Mouse (Mus musculus): ENCODE results near the gene Carhsp1. TPM values are rescaled to one million over a fixed set of nuclear protein-coding genes. Genes with fewer than 3 reads are reported as not detected.

The Carhsp1 gene
- polyA plus RNA-seq, 1 experiment = 56.1 TPM

DNA sequence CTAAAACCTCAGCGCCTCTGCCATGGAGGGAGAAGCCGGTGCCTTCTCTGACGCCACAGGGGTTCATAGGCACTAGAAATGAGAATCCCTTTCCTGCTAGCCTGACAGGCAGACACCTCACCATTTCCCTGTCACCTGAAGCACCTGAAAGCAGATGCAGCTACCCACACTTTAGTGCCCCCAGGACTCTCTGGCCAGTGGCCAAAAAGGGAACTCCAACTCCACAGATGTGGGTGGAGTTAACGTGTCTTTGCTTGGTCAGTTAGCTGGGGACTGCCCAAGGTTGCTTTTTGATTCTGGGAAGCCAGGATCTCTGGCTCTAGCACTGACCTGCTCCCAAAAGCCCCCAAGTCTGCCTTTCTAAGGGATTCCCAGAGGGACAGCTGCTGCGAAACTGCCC lies 2.5 kb downstream of the Carhsp1 start:
- DNase-seq = no peak

DNA sequence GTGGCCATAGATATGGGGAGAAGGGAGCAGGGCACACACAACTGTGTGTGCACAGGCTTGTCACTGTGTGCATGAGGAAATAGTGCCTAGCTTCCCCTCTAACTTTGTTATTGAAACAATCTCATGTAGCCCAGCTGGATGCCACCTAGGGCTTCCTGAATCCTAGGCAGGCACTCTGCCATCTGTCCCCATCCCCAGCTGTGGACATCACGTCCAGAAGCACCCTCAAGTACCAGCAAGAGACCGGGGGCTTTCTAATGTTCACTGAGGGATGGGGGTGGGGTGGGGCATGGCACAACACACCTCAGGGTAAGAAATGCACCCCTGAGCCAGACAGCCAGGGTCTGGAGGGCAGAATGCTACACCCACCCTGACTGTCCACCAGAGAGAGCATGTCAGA lies 3.6 kb downstream of the Carhsp1 start:
- 89% methylated on average over 2 of the region's 2 CpGs for WGBS
- TF ChIP-seq POLR2A (IDR thresholded peaks at IDR 0.05; ENCODE audit: low read depth, low read length) (no peak), CTCF (conservative IDR thresholded peaks at IDR 0.05; ENCODE audit: insufficient read depth, insufficient read length, low read depth, low read length) (no peak)
- H3K4me3 ChIP-seq (ENCODE audit: insufficient read depth, low read depth, low read length) = no peak overlapping the region
- peaks cover 17% of the 10 kb centered on the region for H3K4me1 ChIP-seq (ENCODE audit: control insufficient read depth, insufficient read depth, low read length)
- no peak for DNase-seq
- H3K36me3 ChIP-seq (ENCODE audit: control insufficient read depth, insufficient read depth, low read length) = no peaks in the 10 kb centered on the region
- H3K27ac ChIP-seq (ENCODE audit: insufficient read depth, low read depth, low read length) = no peak overlapping the region
- H3K27me3 ChIP-seq (replicated peaks; ENCODE audit: control insufficient read depth, insufficient read depth, low read length) = no peaks in the 10 kb centered on the region

More for the DNA sequence above, 2.5 kb downstream of the Carhsp1 start:
- 61% methylated on average over 5 of the region's 5 CpGs for WGBS
- no peak for TF ChIP-seq POLR2A (IDR thresholded peaks at IDR 0.05; ENCODE audit: low read depth, low read length)
- no peak for TF ChIP-seq CTCF (conservative IDR thresholded peaks at IDR 0.05; ENCODE audit: insufficient read depth, insufficient read length, low read depth, low read length)
- H3K27me3 ChIP-seq (replicated peaks; ENCODE audit: control insufficient read depth, insufficient read depth, low read length) = no peaks in the 10 kb centered on the region
- no peaks in the 10 kb centered on the region for H3K36me3 ChIP-seq (ENCODE audit: control insufficient read depth, insufficient read depth, low read length)
- H3K4me3 ChIP-seq (ENCODE audit: insufficient read depth, low read depth, low read length) = no peak overlapping the region
- no peak overlapping the region for H3K27ac ChIP-seq (ENCODE audit: insufficient read depth, low read depth, low read length)
- H3K4me1 ChIP-seq (ENCODE audit: control insufficient read depth, insufficient read depth, low read length) = peaks cover 13% of the 10 kb centered on the region

DNA sequence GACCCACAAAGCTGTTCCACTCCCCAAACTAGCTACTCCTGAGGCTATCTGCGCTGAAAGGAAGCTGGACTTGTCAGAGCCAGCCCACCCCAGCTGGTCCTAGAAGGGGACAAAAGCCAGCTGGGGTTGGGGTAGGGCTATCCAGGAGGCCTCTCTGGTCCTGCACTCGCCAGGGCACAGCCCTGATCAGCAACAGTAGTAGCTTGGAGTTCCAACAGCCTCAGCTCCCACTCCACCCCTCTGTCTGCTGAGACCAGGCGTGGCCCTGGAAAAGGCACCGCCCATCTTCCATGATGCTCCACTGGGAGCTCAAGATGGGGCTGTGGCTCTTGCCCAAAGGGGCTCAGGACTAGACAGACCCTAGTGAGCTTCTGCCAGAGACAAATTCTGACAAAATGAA lies 4.1 kb downstream of the Carhsp1 start:
- Histone ChIP-seq H3K27me3 (replicated peaks; ENCODE audit: control insufficient read depth, insufficient read depth, low read length) (no peaks in the 10 kb centered on the region), H3K27ac (ENCODE audit: insufficient read depth, low read depth, low read length) (0 out of 2 replicates have a peak overlapping the region, but pooled peaks have one; percentile 12), H3K4me1 (ENCODE audit: control insufficient read depth, insufficient read depth, low read length) (peaks cover 18% of the 10 kb centered on the region), H3K36me3 (ENCODE audit: control insufficient read depth, insufficient read depth, low read length) (no peaks in the 10 kb centered on the region), H3K4me3 (ENCODE audit: insufficient read depth, low read depth, low read length) (no peak overlapping the region)
- DNase-seq = no peak
- TF ChIP-seq POLR2A (IDR thresholded peaks at IDR 0.05; ENCODE audit: low read depth, low read length) (no peak), CTCF (conservative IDR thresholded peaks at IDR 0.05; ENCODE audit: insufficient read depth, insufficient read length, low read depth, low read length) (no peak)
- WGBS = 67% methylated on average over 4 of the region's 4 CpGs

DNA sequence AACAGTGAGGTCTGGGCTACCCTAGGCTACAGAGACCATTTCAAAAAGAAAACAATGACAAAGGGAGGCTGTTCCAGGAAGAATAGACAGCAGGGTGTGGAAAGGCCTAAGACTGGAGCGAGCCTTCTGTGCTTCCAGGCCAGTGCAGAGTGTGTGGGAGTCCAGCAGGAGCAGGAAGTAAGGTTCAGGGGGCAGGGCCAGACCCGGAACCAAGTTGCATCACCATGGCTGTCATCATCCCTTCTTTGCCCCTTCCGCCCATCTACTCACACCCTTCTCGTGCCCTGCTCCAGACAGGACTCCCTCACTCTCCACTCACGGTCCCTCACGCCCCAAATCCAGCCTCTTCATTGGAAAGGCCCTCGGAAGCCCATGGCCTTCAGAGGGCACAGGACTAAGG lies 4.7 kb downstream of the Carhsp1 start:
- peak; percentile 35 for DNase-seq
- no peak for TF ChIP-seq CTCF (conservative IDR thresholded peaks at IDR 0.05; ENCODE audit: insufficient read depth, insufficient read length, low read depth, low read length)
- TF ChIP-seq POLR2A (IDR thresholded peaks at IDR 0.05; ENCODE audit: low read depth, low read length) = no peak
- peaks cover 18% of the 10 kb centered on the region for H3K4me1 ChIP-seq (ENCODE audit: control insufficient read depth, insufficient read depth, low read length)
- H3K27me3 ChIP-seq (replicated peaks; ENCODE audit: control insufficient read depth, insufficient read depth, low read length) = no peaks in the 10 kb centered on the region
- peak overlapping the region; percentile 12; the same call in 1 of the 2 replicates for H3K27ac ChIP-seq (ENCODE audit: insufficient read depth, low read depth, low read length)
- WGBS = 51% methylated on average over 7 of the region's 7 CpGs
- no peak overlapping the region for H3K4me3 ChIP-seq (ENCODE audit: insufficient read depth, low read depth, low read length)
- no peaks in the 10 kb centered on the region for H3K36me3 ChIP-seq (ENCODE audit: control insufficient read depth, insufficient read depth, low read length)

DNA sequence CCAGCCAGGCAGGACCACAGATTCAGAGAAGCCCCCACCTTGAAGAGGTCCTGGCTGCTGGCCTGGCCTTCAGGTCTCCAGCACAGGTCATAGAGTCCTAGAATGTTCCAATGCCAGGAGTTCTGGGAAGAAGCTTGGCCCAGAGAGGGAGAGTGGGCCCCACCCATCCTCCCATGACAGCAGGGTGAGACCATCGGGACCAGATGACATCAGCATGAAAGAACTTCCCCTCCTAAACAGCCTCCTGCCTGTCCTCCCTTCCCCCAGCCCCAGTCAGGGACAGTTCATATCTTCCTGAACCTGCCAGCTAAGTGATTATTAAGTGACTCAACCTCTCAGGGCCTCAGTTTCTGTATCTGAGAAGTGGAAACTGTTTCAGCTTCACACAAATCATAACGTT lies 5.5 kb downstream of the Carhsp1 start:
- Histone ChIP-seq H3K36me3 (ENCODE audit: control insufficient read depth, insufficient read depth, low read length) (no peaks in the 10 kb centered on the region), H3K27ac (ENCODE audit: insufficient read depth, low read depth, low read length) (peak overlapping the region; percentile 56), H3K4me1 (ENCODE audit: control insufficient read depth, insufficient read depth, low read length) (peaks cover 18% of the 10 kb centered on the region), H3K27me3 (replicated peaks; ENCODE audit: control insufficient read depth, insufficient read depth, low read length) (no peaks in the 10 kb centered on the region), H3K4me3 (ENCODE audit: insufficient read depth, low read depth, low read length) (no peak overlapping the region)
- no peak for TF ChIP-seq POLR2A (IDR thresholded peaks at IDR 0.05; ENCODE audit: low read depth, low read length)
- 46% methylated on average over 2 of the region's 2 CpGs for WGBS
- DNase-seq = peak; percentile 84

DNA sequence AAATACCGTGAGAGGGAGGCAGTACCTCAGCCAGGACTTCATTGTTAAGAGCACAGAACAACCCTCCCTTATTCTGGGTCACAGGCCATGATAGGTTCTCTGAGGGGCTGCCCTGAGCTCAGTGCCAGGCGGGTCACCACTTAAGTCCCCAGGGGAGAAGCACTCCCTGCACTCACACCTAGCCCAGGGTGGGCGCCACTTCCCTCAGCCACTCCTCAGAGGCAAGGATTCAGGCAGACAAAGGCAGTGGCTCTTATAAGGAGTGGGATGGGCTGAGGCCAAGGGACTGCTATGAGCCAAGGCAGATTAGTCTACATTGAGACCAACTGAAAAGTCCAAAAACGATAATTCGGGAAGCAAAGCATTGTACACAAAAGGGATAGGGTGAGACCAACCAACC lies 6.6 kb downstream of the Carhsp1 start:
- H3K4me1 ChIP-seq (ENCODE audit: control insufficient read depth, insufficient read depth, low read length) = peaks cover 13% of the 10 kb centered on the region
- H3K27ac ChIP-seq (ENCODE audit: insufficient read depth, low read depth, low read length) = no peak overlapping the region
- TF ChIP-seq CTCF (conservative IDR thresholded peaks at IDR 0.05; ENCODE audit: insufficient read depth, insufficient read length, low read depth, low read length) (no peak), POLR2A (IDR thresholded peaks at IDR 0.05; ENCODE audit: low read depth, low read length) (no peak)
- DNase-seq = no peak
- no peak overlapping the region for H3K4me3 ChIP-seq (ENCODE audit: insufficient read depth, low read depth, low read length)
- WGBS = 78% methylated on average over 5 of the region's 5 CpGs
- H3K36me3 ChIP-seq (ENCODE audit: control insufficient read depth, insufficient read depth, low read length) = no peaks in the 10 kb centered on the region
- no peaks in the 10 kb centered on the region for H3K27me3 ChIP-seq (replicated peaks; ENCODE audit: control insufficient read depth, insufficient read depth, low read length)

DNA sequence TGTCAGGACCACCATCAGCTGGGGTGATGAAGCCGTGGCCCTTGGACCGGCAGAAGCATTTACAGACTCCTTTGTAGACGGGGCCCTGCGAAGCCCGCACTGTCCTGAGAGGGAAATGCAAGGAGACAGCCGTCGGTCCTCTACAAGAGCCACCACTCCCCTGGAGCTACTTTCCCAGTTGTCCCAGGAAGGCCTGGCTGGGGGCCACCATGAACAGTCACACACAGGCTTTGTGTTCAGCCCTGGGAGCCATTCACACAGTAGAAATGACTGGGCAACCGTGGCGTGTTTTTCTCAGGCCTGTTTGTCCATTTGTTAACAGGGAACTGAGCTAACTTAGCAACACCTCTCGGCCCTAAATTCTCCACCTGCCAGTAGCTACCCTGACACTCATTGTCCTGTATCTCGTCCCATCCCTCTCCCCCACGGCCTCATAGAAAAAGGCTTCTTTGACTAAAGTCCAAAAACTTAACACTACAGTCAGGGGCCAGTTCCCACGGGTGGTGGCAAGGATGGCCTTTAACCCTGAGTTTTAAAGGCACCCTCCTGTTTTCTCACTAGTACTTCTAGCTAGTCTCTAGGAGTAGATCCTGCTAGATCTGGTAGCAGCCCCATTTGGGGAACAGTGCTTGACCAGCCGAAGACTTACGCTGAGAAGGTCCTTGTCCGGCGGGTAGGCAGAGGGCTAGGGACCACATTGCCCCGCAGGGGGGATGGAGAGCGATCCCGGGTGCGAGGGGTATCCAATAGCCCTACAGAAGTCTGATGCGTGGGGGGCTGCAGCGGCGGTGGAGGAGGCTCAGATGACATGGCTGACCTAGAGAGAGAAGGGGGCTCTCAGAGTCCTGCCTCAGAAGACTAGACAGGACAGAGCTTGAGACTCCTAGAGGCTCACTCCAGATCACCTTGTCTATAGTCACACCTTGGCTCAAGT lies 8.1 kb downstream of the Carhsp1 start:
- Histone ChIP-seq H3K27ac (ENCODE audit: insufficient read depth, low read depth, low read length) (peak overlapping the region; percentile 62), H3K27me3 (replicated peaks; ENCODE audit: control insufficient read depth, insufficient read depth, low read length) (no peaks in the 10 kb centered on the region)

More for the DNA sequence above, 8.1 kb downstream of the Carhsp1 start:
- no peaks in the 10 kb centered on the region for H3K36me3 ChIP-seq (ENCODE audit: control insufficient read depth, insufficient read depth, low read length)
- no peak for TF ChIP-seq CTCF (conservative IDR thresholded peaks at IDR 0.05; ENCODE audit: insufficient read depth, insufficient read length, low read depth, low read length)
- no peak for TF ChIP-seq POLR2A (IDR thresholded peaks at IDR 0.05; ENCODE audit: low read depth, low read length)
- DNase-seq = peak; percentile 73
- H3K4me1 ChIP-seq (ENCODE audit: control insufficient read depth, insufficient read depth, low read length) = peaks cover 14% of the 10 kb centered on the region
- no peak overlapping the region for H3K4me3 ChIP-seq (ENCODE audit: insufficient read depth, low read depth, low read length)
- 53% methylated on average over 24 of the region's 24 CpGs for WGBS
